Mouse (Mus musculus): ENCODE measurements around the gene Ncor2.

- no peak for TF ChIP-seq POLR2A (IDR thresholded peaks at IDR 0.05; ENCODE audit: control insufficient read depth, extremely low read depth, insufficient read depth, low read length, poor library complexity)
- TF ChIP-seq CTCF (IDR thresholded peaks at IDR 0.05; ENCODE audit: borderline replicate concordance, control insufficient read depth, extremely low read depth, insufficient read depth, low read length, poor library complexity), result no peak
Measured at GRCm38 (mm10) chr5:125202100-125202499, 23.1 kb upstream of the Ncor2 start.

All from thymus, adult 2 months (tissue).